Mouse (Mus musculus) right cerebral cortex, adult 2 months (tissue): Measurements from ENCODE around the gene Gm4133.
"Not testable (repeated sequence)": the region's sequence is repeated elsewhere in the genome, so short reads cannot be mapped to it uniquely, and the experiment has no call there.

Experiments
- DNase-seq, 2 experiments: peaks; one replicate each; pipeline ENCODE4 v3.0.0; 2021 to 2022; ENCODE audit warnings: low spot score in 2 of 2

Gene Gm4133

GRCm38 (mm10) chr7:20333965-20334364, at the start of gene Gm4133:
Gene Gm4133 (minus strand): TSS chr7:20334065.
- DNase-seq = not testable (repeated sequence)

- not testable (repeated sequence) for DNase-seq
These were observed 41.4 kb upstream of the Gm4133 start, which contains the start of gene Gm5728 for GRCm38 (mm10) chr7:20375310-20375709. Gene Gm5728 (minus strand): TSS chr7:20375410.
